Mouse (Mus musculus): ENCODE data around the gene Pcsk7.

DNA sequence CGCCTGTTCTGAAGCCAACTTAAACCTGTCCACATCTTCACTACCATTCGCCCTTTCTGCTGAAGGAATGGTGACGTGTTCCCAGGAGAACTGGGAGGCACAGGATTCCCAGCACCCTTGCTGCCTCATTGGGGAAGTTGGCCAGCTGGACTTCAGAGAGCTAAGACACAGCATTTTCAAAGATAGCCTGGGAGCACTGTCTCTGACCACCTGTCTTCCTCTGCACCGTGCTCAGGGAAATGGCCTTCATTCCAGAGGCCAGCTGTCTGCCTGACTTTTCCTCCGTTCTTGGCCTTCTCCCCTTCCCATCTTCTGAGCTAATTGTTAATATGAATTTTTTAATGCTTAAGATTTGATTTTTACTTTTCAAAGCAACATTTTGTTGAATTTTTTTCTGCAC lies 23.0 kb downstream of the Pcsk7 start:
- TF ChIP-seq CTCF (IDR thresholded peaks at IDR 0.05; ENCODE audit: borderline replicate concordance, control insufficient read depth, extremely low read depth, insufficient read depth, low read length, poor library complexity) = no peak
- no peak for TF ChIP-seq POLR2A (IDR thresholded peaks at IDR 0.05; ENCODE audit: control insufficient read depth, extremely low read depth, insufficient read depth, low read length, poor library complexity)

All from thymus, adult 2 months (tissue).